Mouse (Mus musculus) limb, embryonic 12.5 days (tissue): ENCODE data around the gene Upb1. TPM values are rescaled to one million over a fixed set of nuclear protein-coding genes. Genes with fewer than 3 reads are reported as not detected.

Experiments
- ATAC-seq: fragments of 200-750 bp; cut with Nextera tagmentation; 2 replicates; pipeline ENCODE4 v1.8.0; 2017; ENCODE audit warnings: low read depth, moderate TSS enrichment; ENCODE audit not compliant: insufficient number of reproducible peaks, insufficient read depth, low FRiP score, low TSS enrichment
- H3K27ac ChIP-seq: fragments of 300-500 bp; sonication (generic); 2 replicates; pipeline ENCODE4 v1.5.1; 2016; ENCODE audit warnings: mild to moderate bottlenecking, moderate library complexity
- H3K27me3 ChIP-seq: fragments of 300-500 bp; sonication (generic); 2 replicates; pipeline ENCODE4 v1.6.1; 2016; ENCODE audit warnings: mild to moderate bottlenecking, moderate library complexity
- H3K36me3 ChIP-seq: fragments of 300-500 bp; sonication (generic); 2 replicates; pipeline ENCODE4 v1.6.1; 2016; ENCODE audit warnings: mild to moderate bottlenecking, moderate library complexity
- H3K4me1 ChIP-seq: fragments of 300-500 bp; sonication (generic); replicated peaks from 2 replicates; pipeline ENCODE4 v1.6.1; 2016
- H3K4me2 ChIP-seq: fragments of 300-500 bp; sonication (generic); 2 replicates; pipeline ENCODE4 v1.6.1; 2016; ENCODE audit warnings: mild to moderate bottlenecking, moderate library complexity
- H3K4me3 ChIP-seq: fragments of 300-500 bp; sonication (generic); replicated peaks from 2 replicates; pipeline ENCODE4 v1.5.1; 2016; ENCODE audit warnings: mild to moderate bottlenecking
- H3K9ac ChIP-seq: fragments of 300-500 bp; sonication (generic); replicated peaks from 2 replicates; pipeline ENCODE4 v1.6.1; 2016; ENCODE audit warnings: mild to moderate bottlenecking, moderate library complexity
- H3K9me3 ChIP-seq: fragments of 300-500 bp; sonication (generic); 2 replicates; pipeline ENCODE4 v1.6.1; 2016; ENCODE audit warnings: mild to moderate bottlenecking, moderate library complexity
- WGBS: fragments of 180-500 bp; shearing (Covaris S2); methylation state at CpG from one replicate; pipeline ENCODE4 v1.1.7; 2016; 5-methylcytosine and 5-hydroxymethylcytosine counted together
- polyA plus RNA-seq: library from polyadenylated mRNA; unstranded; fragments of >200 nt; fragmentation: Nextera tagmentation; extraction: Ambion mirVana; gene quantifications from 2 replicates; pipeline ENCODE4 v1.2.1, GENCODE M21; 2016

Upb1 gene
- polyA plus RNA-seq, 1 experiment from 2014 or later: 0.24 TPM

DNA sequence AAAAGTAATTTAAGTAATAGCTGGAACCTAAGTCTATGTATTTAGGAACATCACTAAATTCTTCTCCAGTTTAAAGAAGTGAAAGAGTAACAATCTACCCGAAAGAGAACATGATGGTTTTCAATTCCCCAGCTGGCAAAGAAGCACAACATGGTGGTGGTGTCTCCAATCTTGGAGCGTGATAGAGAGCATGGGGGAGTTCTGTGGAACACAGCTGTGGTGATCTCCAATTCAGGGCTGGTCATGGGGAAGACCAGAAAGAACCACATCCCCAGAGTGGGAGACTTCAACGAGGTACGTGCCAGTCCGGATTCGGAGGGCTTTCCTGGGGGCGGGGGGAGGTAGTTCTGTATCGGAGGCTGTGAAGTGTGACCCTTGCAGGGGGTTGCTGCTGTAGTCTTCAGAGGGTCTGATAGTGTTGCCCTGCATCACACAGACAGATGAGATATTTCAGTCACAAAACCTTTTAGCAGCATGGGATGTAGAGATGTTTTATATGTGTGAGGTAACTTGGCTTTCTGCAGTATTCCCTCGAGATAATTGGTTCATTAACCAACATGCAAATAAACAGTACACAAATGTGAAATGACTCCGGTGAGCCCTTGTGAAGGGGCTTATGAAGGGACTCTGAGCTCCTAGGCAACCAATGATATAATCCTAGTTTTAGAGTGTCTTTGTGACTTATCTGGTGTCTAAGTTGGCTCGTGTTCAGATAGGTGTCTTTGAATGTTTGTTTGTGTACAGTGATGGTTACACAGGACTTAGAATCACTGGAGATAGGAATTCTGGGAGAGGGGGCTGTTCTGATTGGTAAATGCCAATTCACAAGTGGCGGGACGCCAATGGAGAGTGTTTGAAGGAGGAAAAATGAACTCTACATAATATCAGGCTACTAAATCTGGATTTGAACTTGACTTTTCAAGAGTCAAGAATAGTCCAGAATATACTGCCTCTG, 27.4 kb downstream of the Upb1 start:
- WGBS: 86% methylated on average over 13 of the region's 13 CpGs
- Histone ChIP-seq H3K27me3 (no peaks in the 10 kb centered on the region; the same call in 1 of the 2 replicates), H3K4me1 (no peaks in the 10 kb centered on the region), H3K9ac (no peak overlapping the region), H3K36me3 (no peaks in the 10 kb centered on the region), H3K4me2 (no peak overlapping the region), H3K27ac (no peak overlapping the region), H3K9me3 (0 out of 2 replicates have a peak, but pooled peaks cover 5% of the 10 kb centered on the region), H3K4me3 (no peak overlapping the region)
- no peak for ATAC-seq

DNA sequence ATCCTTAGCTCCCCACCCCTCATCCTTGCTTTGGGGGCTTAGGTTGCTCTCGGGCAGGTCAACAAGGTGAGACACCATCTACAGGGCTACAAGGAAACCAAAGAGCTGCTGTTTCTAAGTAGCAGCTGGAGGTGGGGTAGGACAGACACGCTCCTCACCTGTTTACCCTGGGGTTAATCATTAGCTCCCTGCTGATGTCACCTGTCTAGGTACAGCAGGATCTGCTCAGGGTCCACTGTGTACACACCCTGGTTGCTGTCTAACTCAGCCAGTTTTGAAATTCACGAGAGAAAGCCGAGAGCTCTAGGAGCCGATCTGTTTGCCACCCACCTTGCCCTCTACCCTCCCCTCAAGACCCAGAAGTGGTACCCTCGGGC, 28.1 kb downstream of the Upb1 start:
- WGBS: 88% methylated on average over 6 of the region's 6 CpGs
- Histone ChIP-seq H3K27me3 (no peaks in the 10 kb centered on the region; the same call in 1 of the 2 replicates), H3K36me3 (no peaks in the 10 kb centered on the region), H3K4me3 (no peak overlapping the region), H3K9ac (no peak overlapping the region), H3K4me2 (no peak overlapping the region), H3K4me1 (no peaks in the 10 kb centered on the region), H3K27ac (no peak overlapping the region), H3K9me3 (0 out of 2 replicates have a peak, but pooled peaks cover 5% of the 10 kb centered on the region)
- no peak for ATAC-seq

DNA sequence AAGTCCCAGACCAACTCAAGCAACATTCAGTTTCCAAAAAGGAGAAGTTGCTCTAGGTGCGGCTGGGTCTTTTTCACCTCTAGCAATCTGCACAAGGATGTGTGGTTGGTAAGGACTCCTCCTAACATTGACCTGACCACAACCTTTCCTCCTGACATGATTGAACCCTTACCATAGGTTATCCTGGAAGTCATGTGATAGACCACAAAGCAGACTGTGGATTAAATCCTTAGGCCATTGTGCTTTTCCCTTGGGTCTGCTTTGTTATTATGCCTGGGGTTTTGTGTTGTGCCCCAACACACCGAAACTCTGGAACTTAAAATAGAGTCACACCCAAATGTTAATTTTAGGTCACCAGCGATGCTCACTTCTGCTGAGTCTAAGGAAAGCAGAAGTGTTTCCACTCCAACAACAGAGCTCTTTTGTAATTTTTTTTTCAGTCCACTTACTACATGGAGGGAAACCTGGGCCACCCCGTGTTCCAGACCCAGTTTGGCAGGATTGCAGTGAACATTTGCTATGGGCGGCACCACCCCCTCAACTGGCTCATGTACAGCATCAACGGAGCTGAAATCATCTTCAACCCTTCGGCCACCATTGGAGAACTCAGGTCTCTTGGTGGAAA, 28.7 kb downstream of the Upb1 start:
- Histone ChIP-seq H3K9ac (no peak overlapping the region), H3K36me3 (no peaks in the 10 kb centered on the region), H3K27ac (no peak overlapping the region), H3K4me3 (no peak overlapping the region), H3K27me3 (no peaks in the 10 kb centered on the region; the same call in 1 of the 2 replicates), H3K4me2 (no peak overlapping the region), H3K9me3 (0 out of 2 replicates have a peak, but pooled peaks cover 5% of the 10 kb centered on the region), H3K4me1 (no peaks in the 10 kb centered on the region)
- ATAC-seq: no peak
- WGBS: 87% methylated on average over 6 of the region's 7 CpGs

DNA sequence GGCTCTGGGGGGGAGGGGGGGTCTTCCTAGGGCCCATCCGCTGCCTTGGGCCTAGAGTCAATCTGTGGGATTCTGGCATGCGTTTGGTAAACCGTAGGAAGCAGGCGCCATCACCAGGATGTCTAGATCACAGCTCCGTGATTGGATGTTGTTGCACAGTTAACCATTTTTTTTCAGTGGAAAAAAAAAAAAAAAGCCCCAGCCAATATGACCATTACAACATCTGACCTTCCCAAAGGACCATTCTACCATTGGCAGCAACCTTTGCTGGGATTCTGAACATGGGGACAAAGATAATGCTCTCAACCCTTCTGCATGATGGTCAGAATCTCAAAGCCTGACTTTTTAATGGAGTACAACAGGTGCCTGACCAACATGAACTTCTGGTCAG, 29.2 kb downstream of the Upb1 start:
- no peak for ATAC-seq
- no peaks in the 10 kb centered on the region for H3K36me3 ChIP-seq
- H3K4me2 ChIP-seq: no peak overlapping the region
- H3K9me3 ChIP-seq: 0 out of 2 replicates have a peak, but pooled peaks cover 5% of the 10 kb centered on the region
- H3K4me3 ChIP-seq: no peak overlapping the region
- H3K27me3 ChIP-seq: no peaks in the 10 kb centered on the region; the same call in 1 of the 2 replicates
- no peaks in the 10 kb centered on the region for H3K4me1 ChIP-seq
- no peak overlapping the region for H3K27ac ChIP-seq
- H3K9ac ChIP-seq: no peak overlapping the region
- 91% methylated on average over 5 of the region's 5 CpGs for WGBS

DNA sequence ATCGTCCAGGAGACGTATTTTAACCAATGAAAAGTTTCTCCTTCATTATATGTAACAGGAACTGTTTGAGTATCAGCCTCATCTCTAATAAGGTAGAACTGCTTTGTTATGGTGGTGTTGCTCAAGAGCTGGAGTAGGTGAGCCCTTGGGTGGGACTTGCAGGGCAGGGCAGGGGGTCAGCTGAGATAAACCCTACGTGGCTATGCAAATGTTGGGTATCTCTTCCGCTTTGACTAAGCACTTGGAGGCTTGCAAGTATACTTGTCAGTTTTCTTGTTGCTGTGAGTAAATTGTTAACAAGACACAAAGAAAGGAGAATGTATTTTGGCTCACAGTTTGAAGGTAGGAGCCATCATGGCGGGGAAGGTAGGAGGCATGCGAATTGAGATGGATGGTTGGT, 29.7 kb downstream of the Upb1 start:
- H3K9ac ChIP-seq: no peak overlapping the region
- 0 out of 2 replicates have a peak, but pooled peaks cover 5% of the 10 kb centered on the region for H3K9me3 ChIP-seq
- H3K4me3 ChIP-seq: no peak overlapping the region
- no peak overlapping the region for H3K27ac ChIP-seq
- H3K4me1 ChIP-seq: no peaks in the 10 kb centered on the region
- H3K27me3 ChIP-seq: no peaks in the 10 kb centered on the region; the same call in 1 of the 2 replicates
- no peaks in the 10 kb centered on the region for H3K36me3 ChIP-seq
- no peak overlapping the region for H3K4me2 ChIP-seq
- WGBS: 90% methylated on average over 6 of the region's 6 CpGs
- no peak for ATAC-seq

DNA sequence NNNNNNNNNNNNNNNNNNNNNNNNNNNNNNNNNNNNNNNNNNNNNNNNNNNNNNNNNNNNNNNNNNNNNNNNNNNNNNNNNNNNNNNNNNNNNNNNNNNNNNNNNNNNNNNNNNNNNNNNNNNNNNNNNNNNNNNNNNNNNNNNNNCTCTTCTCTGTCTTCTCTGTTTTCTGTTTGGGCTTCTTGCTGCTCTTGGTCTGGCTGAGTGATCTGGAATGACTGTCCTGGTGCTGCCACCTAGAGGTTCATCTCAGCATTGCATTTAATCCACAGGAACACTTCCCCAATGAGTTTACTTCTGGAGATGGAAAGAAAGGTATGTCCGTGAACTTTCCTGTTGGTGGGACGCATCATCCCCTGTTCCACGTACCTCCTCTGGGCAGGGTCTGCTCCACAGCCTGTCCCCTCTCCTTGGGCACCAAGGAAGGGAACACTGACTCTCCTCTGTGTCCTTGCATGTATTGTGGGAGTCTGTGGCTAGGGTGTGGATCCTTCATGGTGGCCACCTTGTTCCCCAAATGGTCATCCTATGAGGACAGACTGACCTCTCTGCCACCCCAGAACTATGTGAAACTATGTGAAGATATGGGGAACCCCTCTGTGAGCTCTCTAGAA, 35.8 kb downstream of the Upb1 start:
- no peak overlapping the region for H3K4me3 ChIP-seq
- no peak overlapping the region for H3K9ac ChIP-seq
- no peaks in the 10 kb centered on the region for H3K36me3 ChIP-seq
- WGBS: 23% methylated on average over 3 of the region's 3 CpGs
- H3K9me3 ChIP-seq: no peaks in the 10 kb centered on the region
- no peaks in the 10 kb centered on the region for H3K27me3 ChIP-seq
- ATAC-seq: 0 out of 2 replicates have a peak, but pooled peaks have one; percentile 37
- no peak overlapping the region for H3K27ac ChIP-seq
- H3K4me1 ChIP-seq: no peaks in the 10 kb centered on the region
- H3K4me2 ChIP-seq: no peak overlapping the region

DNA sequence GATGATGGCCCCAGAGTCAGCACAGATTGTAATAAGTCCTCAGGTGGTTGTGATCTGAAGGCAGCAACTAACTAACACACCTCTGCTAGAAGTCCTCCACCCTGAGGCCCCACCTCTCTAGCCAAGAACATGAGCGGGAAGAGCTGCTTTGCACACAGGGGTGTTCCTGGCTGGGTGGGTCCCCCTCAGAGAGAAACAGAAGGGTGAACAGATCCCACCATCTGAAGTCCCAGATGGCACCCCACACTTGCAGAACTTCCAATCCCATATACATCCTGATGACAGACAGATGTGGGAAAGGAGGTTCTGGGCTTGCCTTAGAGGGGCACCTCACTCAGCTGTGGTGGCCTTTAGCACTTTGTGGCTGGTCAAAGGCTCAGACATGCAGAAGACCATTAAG, 36.4 kb downstream of the Upb1 start:
- Histone ChIP-seq H3K27ac (no peak overlapping the region), H3K9ac (no peak overlapping the region), H3K4me1 (no peaks in the 10 kb centered on the region), H3K27me3 (no peaks in the 10 kb centered on the region), H3K4me3 (no peak overlapping the region), H3K4me2 (no peak overlapping the region), H3K36me3 (no peaks in the 10 kb centered on the region), H3K9me3 (no peaks in the 10 kb centered on the region)
- ATAC-seq: no peak
- WGBS: 94% methylated on average over 1 of the region's 1 CpGs

DNA sequence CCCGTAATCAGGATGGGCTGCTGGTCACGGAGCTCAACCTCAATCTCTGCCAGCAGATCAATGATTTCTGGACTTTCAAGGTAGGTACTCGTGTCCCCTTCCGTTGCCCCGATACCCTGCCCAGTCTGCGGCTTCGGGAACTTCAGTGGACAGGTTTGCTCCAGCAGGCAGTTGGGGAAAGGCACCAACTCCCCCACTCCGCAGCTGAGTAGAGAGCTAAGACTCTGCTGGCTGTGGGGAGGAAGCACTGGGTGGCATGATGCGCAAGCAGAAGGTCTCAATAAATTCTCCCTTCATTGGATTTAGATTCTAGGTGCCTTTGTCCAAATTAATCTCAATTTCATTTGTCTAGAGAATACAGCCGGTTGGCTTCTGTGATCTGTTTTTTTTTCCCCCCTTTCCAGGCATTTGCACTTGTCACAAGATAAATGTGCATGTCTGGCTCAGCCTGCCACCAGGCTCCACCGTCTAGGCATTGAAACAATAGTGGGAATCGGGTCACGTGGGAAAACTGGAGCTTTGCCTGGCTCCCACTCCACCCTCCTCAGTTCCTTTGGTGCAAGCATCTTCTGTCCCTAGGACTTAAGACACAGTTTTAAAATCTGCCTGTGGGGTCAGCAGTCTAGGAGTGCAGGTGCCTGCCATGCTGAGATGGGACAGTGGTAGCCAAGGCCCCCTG, 37.4 kb downstream of the Upb1 start:
- no peak overlapping the region for H3K9ac ChIP-seq
- WGBS: 83% methylated on average over 13 of the region's 13 CpGs
- no peaks in the 10 kb centered on the region for H3K36me3 ChIP-seq
- H3K4me2 ChIP-seq: no peak overlapping the region
- no peak overlapping the region for H3K27ac ChIP-seq
- no peak overlapping the region for H3K4me3 ChIP-seq
- ATAC-seq: no peak
- no peaks in the 10 kb centered on the region for H3K9me3 ChIP-seq
- H3K4me1 ChIP-seq: no peaks in the 10 kb centered on the region
- no peaks in the 10 kb centered on the region for H3K27me3 ChIP-seq

DNA sequence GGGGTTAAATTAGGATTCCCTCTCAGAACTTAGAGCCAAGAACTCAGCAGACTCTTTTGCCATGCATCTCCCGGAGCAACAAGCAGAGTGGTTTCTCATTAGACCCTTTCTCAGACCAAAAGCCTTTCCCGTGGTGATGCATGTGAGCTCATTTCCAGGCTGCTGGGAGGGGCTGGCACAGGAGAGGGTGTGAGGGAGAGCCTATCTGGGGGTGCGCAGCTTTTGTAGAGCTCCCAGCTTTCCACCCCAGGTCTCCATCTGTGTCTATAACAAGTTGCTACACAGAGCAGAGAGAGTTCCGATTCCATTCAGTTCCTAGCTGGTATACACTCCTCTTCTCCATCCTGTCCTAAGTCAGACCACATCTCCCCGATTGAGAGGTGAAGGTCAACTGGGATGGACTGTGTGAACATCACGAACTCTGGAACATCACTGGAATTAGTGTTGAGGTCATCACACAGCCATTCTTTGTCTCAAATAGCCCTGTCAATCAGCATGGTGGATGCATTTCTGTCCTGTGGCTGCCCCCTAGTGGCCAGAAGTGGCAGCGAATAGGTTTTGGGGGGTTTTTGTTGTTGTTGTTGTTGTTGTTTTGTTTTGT, 38.4 kb downstream of the Upb1 start:
- Histone ChIP-seq H3K4me1 (peaks cover 3% of the 10 kb centered on the region; the same call in 1 of the 2 replicates), H3K4me3 (no peak overlapping the region), H3K9me3 (no peaks in the 10 kb centered on the region), H3K9ac (no peak overlapping the region), H3K36me3 (no peaks in the 10 kb centered on the region), H3K27ac (no peak overlapping the region), H3K27me3 (no peaks in the 10 kb centered on the region), H3K4me2 (no peak overlapping the region)
- no peak for ATAC-seq
- 58% methylated on average over 7 of the region's 7 CpGs for WGBS

DNA sequence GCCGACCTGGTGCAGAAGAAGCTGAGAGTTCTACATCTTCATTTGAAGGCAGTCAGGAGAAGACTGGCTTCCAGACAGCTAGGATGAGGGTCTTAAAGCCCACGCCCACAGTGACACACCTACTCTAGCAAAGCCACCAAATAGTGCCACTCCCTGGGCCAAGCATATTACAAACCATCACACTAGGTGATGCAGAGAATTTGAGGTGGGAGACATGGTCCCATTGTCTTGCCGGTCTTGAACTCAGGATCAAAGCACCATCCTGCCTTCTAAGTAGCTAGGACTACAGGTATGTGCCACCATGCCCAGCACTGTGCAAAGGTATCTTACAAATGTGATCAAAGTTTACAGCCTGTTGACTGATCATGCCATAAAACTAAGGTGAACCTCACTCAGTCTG, 39.8 kb downstream of the Upb1 start:
- no peak for ATAC-seq
- 88% methylated on average over 3 of the region's 3 CpGs for WGBS
- peaks cover 9% of the 10 kb centered on the region for H3K4me1 ChIP-seq

More for the DNA sequence above, 39.8 kb downstream of the Upb1 start:
- no peaks in the 10 kb centered on the region for H3K27me3 ChIP-seq
- no peak overlapping the region for H3K4me2 ChIP-seq
- H3K36me3 ChIP-seq: no peaks in the 10 kb centered on the region
- no peaks in the 10 kb centered on the region for H3K9me3 ChIP-seq
- no peak overlapping the region for H3K4me3 ChIP-seq
- no peak overlapping the region for H3K27ac ChIP-seq
- H3K9ac ChIP-seq: no peak overlapping the region
